Mouse (Mus musculus) forebrain, embryonic 11.5 days (tissue): ENCODE data around the gene Fyttd1. TPM values are rescaled to one million over a fixed set of nuclear protein-coding genes. Genes with fewer than 3 reads are reported as not detected.

Experiments used
- polyA plus RNA-seq: library from polyadenylated mRNA; unstranded; fragments of >200 nt; fragmentation: Nextera tagmentation; extraction: Ambion mirVana; gene quantifications from 2 replicates; pipeline ENCODE4 v1.2.1, GENCODE M21; 2014

Gene Fyttd1
- polyA plus RNA-seq, 1 experiment from 2014 or later: 118 TPM

Other genes starting within 250 kb of the Fyttd1 start
- 11.2 and 12.1 TPM in 2 replicates for gene Tnk2, start 233.6 kb upstream of the Fyttd1 start, polyA plus RNA-seq
- 0.12 TPM in 1 of 2 replicates, not detected in the other for gene Muc4, start 141.6 kb upstream of the Fyttd1 start, polyA plus RNA-seq
- gene Muc20, start 80.1 kb upstream of the Fyttd1 start, polyA plus RNA-seq: not detected in 2 replicates
- not detected in 2 replicates for gene Smbd1, start 67.0 kb upstream of the Fyttd1 start, polyA plus RNA-seq
- gene Rubcn, start 266 bp downstream of the Fyttd1 start, polyA plus RNA-seq: 18.6 and 21.7 TPM in 2 replicates
- gene Lrch3, start 36.6 kb downstream of the Fyttd1 start, polyA plus RNA-seq: 38.1 and 39.1 TPM in 2 replicates
- 4.2 and 5.3 TPM in 2 replicates for gene Iqcg, start 178.7 kb downstream of the Fyttd1 start, polyA plus RNA-seq
- gene Rpl35a, start 179.0 kb downstream of the Fyttd1 start, polyA plus RNA-seq: 746 and 852 TPM in 2 replicates
- 3.5 and 4.5 TPM in 2 replicates for gene Lmln, start 185.0 kb downstream of the Fyttd1 start, polyA plus RNA-seq